ENCODE assay signal across 8 mouse cellular contexts in genomic region chr6:49007981-49008380, GRCm38 (mm10). TPM values are rescaled to one million over a fixed set of nuclear protein-coding genes. Genes with fewer than 3 reads are reported as not detected.
A peak's percentile ranks its signal among the peaks of the same experiment; 100 is the strongest.
DNase-seq lines count a peak whose midpoint lies in the region; ATAC-seq and TF ChIP-seq lines count a peak whose summit lies in the region.

No protein-coding gene starts in this region.

- H3K4me3 ChIP-seq in G1E (ENCODE audit: low read depth, low read length), result no peak overlapping the region
- H3K4me3 ChIP-seq in forebrain, embryonic 12.5 days (replicated peaks), result peak overlapping the region; percentile 26
- H3K4me3 ChIP-seq in layer of hippocampus, adult 2 months, result peak overlapping the region; percentile 52
- H3K4me3 ChIP-seq in lung, embryonic 16.5 days (ENCODE audit: low read length), result peak overlapping the region; percentile 47

- H3K36me3 ChIP-seq in G1E (replicated peaks), result no peaks in the 10 kb centered on the region
- H3K36me3 ChIP-seq in forebrain, embryonic 12.5 days (replicated peaks), result no peaks in the 10 kb centered on the region
- no peaks in the 10 kb centered on the region for H3K36me3 ChIP-seq in lung, embryonic 16.5 days (ENCODE audit: control insufficient read depth, insufficient read depth, low read length)

- no peak overlapping the region for H3K27ac ChIP-seq in forebrain, embryonic 12.5 days
- H3K27ac ChIP-seq in layer of hippocampus, adult 2 months, result no peak overlapping the region; the same call in 1 of the 2 replicates
- no peak overlapping the region for H3K27ac ChIP-seq in lung, embryonic 16.5 days (ENCODE audit: low read length)

- ATAC-seq in G1E (ENCODE audit: extremely low read depth, insufficient number of reproducible peaks, low FRiP score, poor library complexity, severe bottlenecking), result peak; percentile 49; the same call in 1 of the 2 replicates
- no peak for ATAC-seq in forebrain, embryonic 12.5 days (ENCODE audit: low FRiP score)
- ATAC-seq in lung, embryonic 16.5 days (ENCODE audit: low read depth), result no peak

- H3K4me2 ChIP-seq in forebrain, embryonic 12.5 days, result peak overlapping the region; percentile 46
- H3K4me2 ChIP-seq in lung, embryonic 16.5 days (ENCODE audit: low read depth, low read length), result peak overlapping the region; percentile 59

- TF ChIP-seq CTCF in G1E (IDR thresholded peaks at IDR 0.05; ENCODE audit: low read depth, low read length), result peak; percentile 92
- TF ChIP-seq CTCF in layer of hippocampus, adult 2 months (conservative IDR thresholded peaks at IDR 0.05), result peak; percentile 91

- peak; percentile 53 for DNase-seq in G1E (ENCODE audit: low spot score)
- DNase-seq in c-Kit-positive CD71-positive TER-119-negative erythroid progenitor cells, embryonic 14.5 days (ENCODE audit: low read depth), result peak; percentile 39
- peak; percentile 54 to 59 for DNase-seq in heart, postnatal 36 days
- DNase-seq in layer of hippocampus, adult 2 months (ENCODE audit: low spot score in 2 of 2), result peak; percentile 56 to 62
- DNase-seq in ovary, postnatal 10 days (ENCODE audit: low spot score), result peak; percentile 22
- peak; percentile 32 to 72 for DNase-seq in thymus, postnatal 10 days (ENCODE audit: low spot score in 2 of 2)

- WGBS in forebrain, embryonic 12.5 days, result 1% methylated on average over 9 of the region's 9 CpGs
- 0% methylated on average over 9 of the region's 9 CpGs for WGBS in lung, embryonic 16.5 days

- peaks cover 3% of the 10 kb centered on the region; the same call in 1 of the 2 replicates for H3K9me3 ChIP-seq in G1E (replicated peaks)
- H3K9me3 ChIP-seq in forebrain, embryonic 12.5 days, result no peaks in the 10 kb centered on the region
- peaks cover 3% of the 10 kb centered on the region; the same call in 1 of the 2 replicates for H3K9me3 ChIP-seq in lung, embryonic 16.5 days (ENCODE audit: control insufficient read depth, low read length)

- no peak overlapping the region for H3K9ac ChIP-seq in forebrain, embryonic 12.5 days
- peak overlapping the region; percentile 58 for H3K9ac ChIP-seq in lung, embryonic 16.5 days (ENCODE audit: low read length)

- peaks cover 8% of the 10 kb centered on the region for H3K27me3 ChIP-seq in G1E (ENCODE audit: insufficient read depth, low read length)
- no peaks in the 10 kb centered on the region for H3K27me3 ChIP-seq in forebrain, embryonic 12.5 days
- no peaks in the 10 kb centered on the region for H3K27me3 ChIP-seq in lung, embryonic 16.5 days (ENCODE audit: control insufficient read depth, insufficient read depth, low read depth, low read length)

- H3K4me1 ChIP-seq in G1E (ENCODE audit: insufficient read depth, low read depth, low read length), result 0 out of 2 replicates have a peak, but pooled peaks cover 3% of the 10 kb centered on the region
- peaks cover 12% of the 10 kb centered on the region for H3K4me1 ChIP-seq in forebrain, embryonic 12.5 days
- H3K4me1 ChIP-seq in lung, embryonic 16.5 days (replicated peaks; ENCODE audit: control insufficient read depth, insufficient read depth, low read length), result peaks cover 2% of the 10 kb centered on the region; the same call in 1 of the 2 replicates

- intact Hi-C loops in heart, postnatal 36 days (cut with DNase I), result no loop called here

RNA-seq across cellular contexts. Expression of gene Svs1, which starts 21.3 kb away (rescaled TPM):
- total RNA-seq in G1E (2014; fragmentation: Nextera tagmentation), result not detected in 2 replicates
- 0.05 TPM in 1 of 2 replicates, not detected in the other for total RNA-seq in G1E (2017)
- polyA plus RNA-seq in G1E (2012), result not detected in 2 replicates
- polyA plus RNA-seq in forebrain, embryonic 12.5 days (2016; fragmentation: Nextera tagmentation; extraction: Ambion mirVana), result not detected in 2 replicates
- not detected for total RNA-seq in heart, postnatal 36 days (2021)
- not detected for total RNA-seq in layer of hippocampus, adult 2 months (2021)
- not detected in 2 replicates for polyA plus RNA-seq in lung, embryonic 16.5 days (2015; fragmentation: Nextera tagmentation; extraction: Ambion mirVana)

RNA-seq across cellular contexts. Expression of gene Gpnmb, which starts 28.4 kb away (rescaled TPM):
- not detected in 2 replicates for total RNA-seq in G1E (2014; fragmentation: Nextera tagmentation)
- total RNA-seq in G1E (2017), result 0.16 TPM in 1 of 2 replicates, not detected in the other
- polyA plus RNA-seq in G1E (2012), result 0.03 and 0.05 TPM in 2 replicates
- polyA plus RNA-seq in forebrain, embryonic 12.5 days (2016; fragmentation: Nextera tagmentation; extraction: Ambion mirVana), result 0.19 and 0.82 TPM in 2 replicates
- total RNA-seq in heart, postnatal 36 days (2021), result under 1 TPM; 0.43 to 0.89 TPM
- total RNA-seq in layer of hippocampus, adult 2 months (2021), result 1 to 10 TPM; 2.9 to 3.6 TPM
- polyA plus RNA-seq in lung, embryonic 16.5 days (2015; fragmentation: Nextera tagmentation; extraction: Ambion mirVana), result 0.63 and 0.93 TPM in 2 replicates

RNA-seq across cellular contexts. Expression of gene Doxl2, which starts 33.2 kb away (rescaled TPM):
- total RNA-seq in G1E (2014; fragmentation: Nextera tagmentation) (not detected in 2 replicates), G1E (2017) (0.12 TPM in 1 of 2 replicates, not detected in the other)
- polyA plus RNA-seq in G1E (2012), result not detected in 2 replicates
- not detected in 2 replicates for polyA plus RNA-seq in forebrain, embryonic 12.5 days (2016; fragmentation: Nextera tagmentation; extraction: Ambion mirVana)
- not detected for total RNA-seq in heart, postnatal 36 days (2021)
- total RNA-seq in layer of hippocampus, adult 2 months (2021), result not detected
- not detected in 2 replicates for polyA plus RNA-seq in lung, embryonic 16.5 days (2015; fragmentation: Nextera tagmentation; extraction: Ambion mirVana)
